Mouse (Mus musculus): ENCODE results near the gene Zfyve9.

Gene Zfyve9

GRCm38 (mm10) chr4:108608651-108609050 lies 171.9 kb downstream of the Zfyve9 start:
- no peak for DNase-seq (ENCODE audit: low spot score)

GRCm38 (mm10) chr4:108601870-108602269 lies 178.7 kb downstream of the Zfyve9 start:
- DNase-seq (ENCODE audit: low spot score) = no peak

GRCm38 (mm10) chr4:108598306-108598705 lies 182.3 kb downstream of the Zfyve9 start:
- DNase-seq (ENCODE audit: low spot score) = no peak

GRCm38 (mm10) chr4:108595785-108596184 lies 184.8 kb downstream of the Zfyve9 start:
- DNase-seq (ENCODE audit: low spot score) = no peak

GRCm38 (mm10) chr4:108593376-108593775 lies 187.2 kb downstream of the Zfyve9 start:
- no peak for DNase-seq (ENCODE audit: low spot score)

All from ovary, adult 18-20 months (tissue).